Mouse (Mus musculus) small intestine, adult 2 months (tissue): ENCODE measurements around the gene Prdx6. TPM values are rescaled to one million over a fixed set of nuclear protein-coding genes. Genes with fewer than 3 reads are reported as not detected.

ENCODE experiments used
- H3K27ac ChIP-seq: fragments of 200-500 bp; 2 replicates; pipeline ENCODE4 v1.5.1; 2012; ENCODE audit warnings: low read depth, low read length, control low read depth, inconsistent platforms; ENCODE audit not compliant: insufficient read depth
- H3K27me3 ChIP-seq: fragments of 200-500 bp; 2 replicates; pipeline ENCODE4 v1.6.1; 2012; ENCODE audit warnings: mild to moderate bottlenecking, moderate library complexity, low read length, inconsistent platforms; ENCODE audit not compliant: control insufficient read depth, insufficient read depth
- H3K36me3 ChIP-seq: fragments of 200-500 bp; 2 replicates; pipeline ENCODE4 v1.6.1; 2012; ENCODE audit warnings: mild to moderate bottlenecking, low read length, control low read depth, inconsistent platforms; ENCODE audit not compliant: control insufficient read depth, insufficient read depth
- H3K4me1 ChIP-seq: fragments of 200-500 bp; 2 replicates; pipeline ENCODE4 v1.6.1; 2012; ENCODE audit warnings: low read length, inconsistent platforms, mixed read lengths; ENCODE audit not compliant: control insufficient read depth, insufficient read depth, insufficient read length
- H3K4me3 ChIP-seq: fragments of 200-500 bp; 2 replicates; pipeline ENCODE4 v1.5.1; 2012; ENCODE audit warnings: low read depth, mild to moderate bottlenecking, control low read depth, inconsistent platforms, low read length, moderate library complexity
- CTCF ChIP-seq: fragments of 200-500 bp; IDR thresholded peaks from 2 replicates; pipeline ENCODE4 v1.5.1; 2012; ENCODE audit warnings: low read depth, mild to moderate bottlenecking, control low read depth, inconsistent platforms, low read length, moderate library complexity, mixed read lengths; ENCODE audit not compliant: insufficient replicate concordance, insufficient read length; ENCODE audit errors: extremely low read depth
- POLR2A ChIP-seq: fragments of 200-500 bp; IDR thresholded peaks from 2 replicates; pipeline ENCODE4 v1.6.1; 2012; ENCODE audit warnings: low read depth, mild to moderate bottlenecking, control low read depth, inconsistent platforms, low read length, moderate library complexity
- WGBS: fragments of 180-500 bp; shearing (Covaris S2); methylation state at CpG from one replicate; pipeline ENCODE4 v1.1.7; 2018; 5-methylcytosine and 5-hydroxymethylcytosine counted together
- polyA plus RNA-seq: library from polyadenylated mRNA; depleted of rRNA; stranded (reverse); fragments of >200 nt; gene quantifications from 2 replicates; pipeline ENCODE4 v1.2.3, GENCODE M21; 2012

The Prdx6 gene
- polyA plus RNA-seq, 1 experiment, result 59.5 TPM

DNA sequence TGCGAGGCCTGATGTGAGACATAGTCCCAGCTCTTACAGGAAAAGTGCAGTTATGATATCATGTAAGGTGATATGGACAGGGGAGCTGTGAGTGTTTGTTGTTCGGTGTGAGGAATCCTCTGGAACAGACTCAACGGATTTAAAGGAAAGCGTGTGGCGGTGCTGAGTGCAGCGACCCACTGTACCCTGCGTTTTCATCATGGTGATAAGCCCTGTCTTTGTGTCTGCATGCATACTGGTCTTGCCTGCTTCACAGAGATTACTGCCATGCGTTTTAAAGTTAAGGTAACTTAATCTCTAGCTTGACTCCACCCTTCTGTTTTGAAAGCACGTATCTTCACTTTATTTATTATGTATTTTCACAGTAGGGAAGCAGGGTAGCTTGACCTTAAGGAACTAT, 1.3 kb upstream of the Prdx6 start:
- TF ChIP-seq CTCF, result no peak
- no peak for TF ChIP-seq POLR2A
- H3K27ac ChIP-seq, result peak overlapping the region; percentile 70; the same call in 1 of the 2 replicates
- no peaks in the 10 kb centered on the region for H3K27me3 ChIP-seq
- H3K4me3 ChIP-seq, result no peak overlapping the region
- peaks cover 20% of the 10 kb centered on the region; the same call in 1 of the 2 replicates for H3K4me1 ChIP-seq
- WGBS, result 60% methylated on average over 9 of the region's 9 CpGs
- H3K36me3 ChIP-seq, result no peaks in the 10 kb centered on the region

DNA sequence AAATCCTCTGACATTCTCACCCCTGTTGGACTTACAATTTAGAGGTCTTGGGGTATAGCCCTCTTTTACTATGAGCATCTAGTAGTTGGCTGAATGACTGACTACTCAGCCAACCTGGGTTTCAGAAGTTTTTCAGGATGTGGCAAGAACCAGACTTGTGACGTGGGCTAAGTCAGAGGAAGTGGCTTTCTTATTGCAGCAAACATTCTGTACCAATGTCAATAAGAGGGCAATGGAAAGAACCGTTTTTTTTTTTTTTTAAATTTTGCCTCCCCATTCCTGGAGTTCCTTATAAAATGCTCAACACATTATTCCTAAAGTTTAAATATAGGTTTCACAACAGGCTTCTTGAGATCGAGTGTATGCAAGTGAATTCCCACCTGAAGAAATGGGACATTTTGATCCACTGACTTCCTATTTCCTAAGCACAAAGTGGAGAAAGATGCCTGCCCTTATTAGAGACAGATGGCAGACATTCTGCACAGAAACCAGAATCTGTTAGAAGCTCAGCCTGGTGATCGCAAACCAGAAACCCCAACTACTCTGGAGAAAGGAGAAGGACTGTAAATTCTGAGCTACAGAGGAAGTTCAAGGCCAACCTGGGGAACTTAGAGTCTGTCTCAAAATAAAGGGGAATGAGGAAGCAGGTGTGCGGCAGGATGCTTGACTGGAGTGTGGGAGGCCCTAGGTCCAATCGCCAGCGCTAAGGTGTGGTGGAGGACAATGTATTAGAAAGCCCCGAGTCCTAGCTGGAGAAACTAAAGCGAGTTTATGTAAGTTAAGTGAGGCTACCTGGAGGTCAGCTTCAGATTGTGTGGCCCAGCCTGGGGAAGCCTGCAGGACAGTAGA, 622 bp upstream of the Prdx6 start:
- peaks cover 3% of the 10 kb centered on the region; the same call in 1 of the 2 replicates for H3K36me3 ChIP-seq
- peak overlapping the region; percentile 25 for H3K4me3 ChIP-seq
- no peaks in the 10 kb centered on the region for H3K27me3 ChIP-seq
- TF ChIP-seq CTCF, result no peak
- TF ChIP-seq POLR2A, result no peak
- 37% methylated on average over 9 of the region's 9 CpGs for WGBS
- peak overlapping the region; percentile 70 for H3K27ac ChIP-seq
- H3K4me1 ChIP-seq, result peaks cover 22% of the 10 kb centered on the region; the same call in 1 of the 2 replicates

DNA sequence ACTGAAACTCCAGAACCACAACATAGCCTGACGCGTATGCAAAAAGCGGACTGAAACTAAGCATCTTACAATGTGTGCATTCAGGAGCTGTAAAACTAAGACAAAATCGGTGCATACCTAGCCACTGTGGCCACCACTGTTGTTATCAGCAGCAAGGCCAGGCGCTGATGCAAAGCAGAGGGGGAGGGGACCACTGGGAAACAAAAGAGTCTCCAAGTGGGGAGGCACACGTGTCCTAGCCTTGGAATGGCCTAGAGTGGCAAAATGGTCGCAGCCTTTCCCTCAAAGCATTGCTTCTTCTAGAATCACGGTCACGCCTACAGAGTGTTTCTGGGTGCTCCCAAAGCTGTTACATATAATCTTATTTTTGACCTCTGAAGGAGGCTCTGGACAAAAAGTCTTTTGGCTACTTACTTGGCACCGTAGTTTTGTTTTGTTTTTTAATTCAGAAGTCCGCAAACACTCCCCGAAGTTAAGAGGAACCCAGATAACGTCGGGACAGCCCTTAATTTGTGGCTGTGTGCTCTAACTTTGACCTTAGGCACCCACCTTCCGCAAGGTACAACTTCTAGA, 902 bp downstream of the Prdx6 start:
- no peak for TF ChIP-seq POLR2A
- TF ChIP-seq CTCF, result no peak
- Histone ChIP-seq H3K27me3 (no peaks in the 10 kb centered on the region), H3K36me3 (peaks cover 15% of the 10 kb centered on the region), H3K4me3 (peak overlapping the region; percentile 83), H3K4me1 (peaks cover 23% of the 10 kb centered on the region; the same call in 1 of the 2 replicates), H3K27ac (peak overlapping the region; percentile 93)
- WGBS, result under 1% methylated on average over 15 of the region's 15 CpGs

DNA sequence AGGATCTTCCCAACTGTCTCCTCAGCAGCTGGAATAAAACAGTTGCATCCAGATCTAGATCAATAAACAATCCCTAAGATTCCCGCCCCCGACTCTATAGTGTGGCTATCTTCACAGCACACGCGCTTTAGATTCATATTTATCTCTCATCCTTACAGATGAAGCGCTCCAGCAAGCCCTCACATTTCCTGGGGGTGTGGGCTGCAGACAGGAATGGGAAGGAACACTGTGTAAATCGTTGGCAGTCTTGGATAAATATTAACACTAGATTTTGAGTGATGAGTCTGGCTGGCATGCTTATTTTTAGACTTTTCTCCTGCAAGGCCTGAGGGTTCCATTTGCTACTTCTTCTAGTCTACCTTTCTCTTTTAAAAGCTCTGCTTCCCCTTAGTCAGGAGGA, 1.6 kb downstream of the Prdx6 start:
- H3K36me3 ChIP-seq, result peaks cover 20% of the 10 kb centered on the region
- peaks cover 23% of the 10 kb centered on the region; the same call in 1 of the 2 replicates for H3K4me1 ChIP-seq
- WGBS, result 9% methylated on average over 6 of the region's 6 CpGs
- 0 out of 2 replicates have a peak overlapping the region, but pooled peaks have one; percentile 93 for H3K27ac ChIP-seq
- TF ChIP-seq CTCF (no peak), POLR2A (no peak)
- H3K4me3 ChIP-seq, result peak overlapping the region; percentile 24; the same call in 1 of the 2 replicates
- H3K27me3 ChIP-seq, result no peaks in the 10 kb centered on the region

DNA sequence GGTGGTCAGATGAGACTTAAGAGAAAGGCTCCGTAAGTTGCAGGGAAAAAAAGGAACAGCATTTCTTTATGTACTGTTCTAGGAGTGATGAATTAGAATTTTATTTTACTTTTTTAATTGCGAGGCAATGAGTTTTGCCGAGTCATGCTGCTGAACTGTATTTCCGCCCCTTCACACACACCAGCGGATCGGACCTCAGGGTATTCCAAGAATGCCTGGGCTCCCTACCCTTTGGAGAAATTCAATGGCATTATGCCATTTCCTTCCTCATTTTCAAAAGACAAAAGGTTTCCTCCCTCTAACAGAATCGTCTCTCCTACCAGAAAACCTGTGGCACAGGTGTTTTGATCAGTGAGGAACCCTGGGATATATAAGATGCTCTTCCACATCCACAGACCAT, 2.3 kb downstream of the Prdx6 start:
- Histone ChIP-seq H3K4me1 (peaks cover 20% of the 10 kb centered on the region; the same call in 1 of the 2 replicates), H3K4me3 (peak overlapping the region; percentile 7; the same call in 1 of the 2 replicates), H3K36me3 (peaks cover 28% of the 10 kb centered on the region), H3K27ac (peak overlapping the region; percentile 51; the same call in 1 of the 2 replicates), H3K27me3 (no peaks in the 10 kb centered on the region)
- TF ChIP-seq CTCF (no peak), POLR2A (no peak)
- 36% methylated on average over 7 of the region's 7 CpGs for WGBS

DNA sequence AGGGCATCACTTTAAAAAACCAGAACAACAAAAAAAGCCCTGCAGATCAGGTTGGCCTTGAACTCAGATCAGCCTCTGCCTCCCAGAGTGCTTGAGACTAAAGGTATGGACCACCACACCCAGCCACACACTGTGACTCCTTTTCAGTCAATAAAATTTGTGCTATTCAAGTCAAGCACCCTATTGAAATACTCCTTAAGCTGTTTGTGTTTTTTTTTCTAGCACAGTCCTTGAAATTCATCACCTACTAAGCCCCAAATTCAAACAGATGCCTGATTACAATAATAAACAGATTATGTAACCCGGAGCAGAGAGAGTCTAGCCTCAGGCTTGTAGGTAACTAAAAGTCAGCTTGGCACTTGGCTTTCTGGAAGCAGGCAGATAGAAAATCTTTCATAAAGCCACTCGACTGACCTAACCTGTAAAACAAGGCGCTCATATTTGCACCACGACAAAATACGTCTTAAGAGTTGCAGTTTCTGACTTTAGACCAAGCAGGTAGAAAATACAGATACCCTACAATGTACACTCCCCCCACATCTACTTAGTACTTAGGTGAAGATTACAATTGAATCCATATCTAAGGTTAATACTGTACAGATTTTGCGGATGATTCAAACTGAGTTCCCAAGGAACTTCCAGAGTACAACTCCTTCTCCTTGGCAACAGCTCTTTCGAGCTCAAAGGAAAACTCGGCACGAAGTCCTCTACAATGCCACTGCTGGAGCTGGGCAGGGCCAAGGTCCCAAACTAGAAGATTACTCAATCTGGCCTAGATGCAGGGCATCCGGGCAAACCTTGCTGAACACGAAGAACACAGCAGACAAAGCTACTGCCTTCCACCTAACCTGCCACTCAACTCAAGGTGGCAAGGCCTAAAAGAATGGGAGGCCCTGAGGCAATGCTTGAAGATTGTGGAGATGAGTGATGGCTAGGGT, 3.1 kb downstream of the Prdx6 start:
- Histone ChIP-seq H3K27me3 (no peaks in the 10 kb centered on the region), H3K4me3 (peak overlapping the region; percentile 25), H3K27ac (peak overlapping the region; percentile 51; the same call in 1 of the 2 replicates), H3K36me3 (peaks cover 34% of the 10 kb centered on the region), H3K4me1 (peaks cover 20% of the 10 kb centered on the region; the same call in 1 of the 2 replicates)
- TF ChIP-seq POLR2A (no peak), CTCF (no peak)
- WGBS, result 34% methylated on average over 11 of the region's 11 CpGs
